Mouse (Mus musculus): ENCODE data around the gene Prkn. TPM values are rescaled to one million over a fixed set of nuclear protein-coding genes. Genes with fewer than 3 reads are reported as not detected.

Gene Prkn
- polyA plus RNA-seq, 1 experiment from 2014 or later = 1.5 TPM

DNA sequence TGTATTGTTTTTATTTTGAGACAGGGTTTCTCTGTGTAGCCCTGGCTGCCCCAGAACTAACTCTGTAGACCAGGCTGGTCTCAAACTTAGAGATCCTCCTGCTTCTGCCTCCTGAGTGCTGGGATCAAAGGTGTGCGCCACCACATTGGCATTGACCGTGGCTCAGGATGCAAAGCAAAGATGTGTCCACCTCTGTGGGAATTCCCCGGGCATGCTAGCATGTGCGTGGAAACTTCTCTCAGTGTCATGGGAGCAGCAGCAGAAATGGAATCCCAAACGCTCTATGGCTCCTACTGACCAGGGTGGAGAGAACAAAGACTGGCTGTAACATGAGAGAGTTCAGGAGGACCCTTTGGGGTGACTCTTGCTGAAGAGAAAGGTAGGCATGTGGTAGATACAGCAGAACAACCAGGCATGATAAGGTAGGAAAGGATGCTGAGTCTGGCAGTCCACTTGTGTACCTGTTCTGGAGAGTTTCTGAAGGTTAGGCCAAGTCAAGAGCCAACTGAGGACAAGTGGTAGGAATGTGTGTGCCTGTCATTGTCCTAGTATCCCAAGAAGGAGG is 1201.0 kb downstream of the Prkn start:
- peaks cover 8% of the 10 kb centered on the region; the same call in 1 of the 2 replicates for H3K4me1 ChIP-seq
- no peak for ATAC-seq (ENCODE audit: low FRiP score)
- no peak overlapping the region for H3K4me2 ChIP-seq
- no peak overlapping the region for H3K4me3 ChIP-seq (replicated peaks)
- no peak overlapping the region for H3K9ac ChIP-seq
- H3K27ac ChIP-seq = no peak overlapping the region
- H3K9me3 ChIP-seq = no peaks in the 10 kb centered on the region
- 94% methylated on average over 5 of the region's 5 CpGs for WGBS
- H3K36me3 ChIP-seq (replicated peaks) = no peaks in the 10 kb centered on the region
- H3K27me3 ChIP-seq = peaks cover 13% of the 10 kb centered on the region; the same call in 1 of the 2 replicates

DNA sequence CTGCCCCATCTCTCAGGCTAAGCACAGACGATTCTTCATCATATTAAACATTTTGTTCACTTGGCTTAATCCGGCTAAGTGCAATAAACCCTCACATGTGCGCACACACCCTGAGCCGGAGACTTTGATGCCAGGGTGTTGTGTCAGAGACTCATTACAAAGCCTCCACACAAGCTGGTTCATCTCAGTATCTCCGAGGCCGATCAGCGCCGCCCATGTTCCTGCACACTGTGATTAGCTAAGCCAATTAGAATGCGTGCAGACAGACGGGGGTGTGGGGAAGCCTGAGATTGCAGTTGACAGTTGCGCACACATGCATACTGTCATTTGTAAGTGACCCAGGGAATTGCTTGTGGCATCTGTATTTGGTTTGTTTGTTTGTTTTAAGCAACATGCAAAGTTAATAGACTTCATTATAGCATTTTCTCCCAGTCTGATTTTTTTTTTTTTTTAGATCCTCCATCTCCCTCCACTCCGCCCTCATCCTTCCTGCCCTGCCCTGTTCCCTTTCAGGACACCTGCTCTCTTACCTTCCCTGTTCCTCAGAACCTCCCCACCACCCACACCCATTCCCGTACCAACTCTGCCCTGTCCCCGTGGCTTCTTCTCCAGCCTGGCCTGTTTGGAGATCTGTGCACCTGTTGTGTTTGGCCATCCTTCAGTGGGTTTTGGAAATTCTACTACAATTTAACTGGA is 1202.5 kb downstream of the Prkn start:
- no peaks in the 10 kb centered on the region for H3K9me3 ChIP-seq
- WGBS = 59% methylated on average over 14 of the region's 14 CpGs
- peaks cover 8% of the 10 kb centered on the region; the same call in 1 of the 2 replicates for H3K4me1 ChIP-seq
- no peak overlapping the region for H3K9ac ChIP-seq
- H3K27ac ChIP-seq = no peak overlapping the region
- H3K36me3 ChIP-seq (replicated peaks) = no peaks in the 10 kb centered on the region
- peaks cover 13% of the 10 kb centered on the region; the same call in 1 of the 2 replicates for H3K27me3 ChIP-seq
- H3K4me3 ChIP-seq (replicated peaks) = no peak overlapping the region
- H3K4me2 ChIP-seq = no peak overlapping the region
- ATAC-seq (ENCODE audit: low FRiP score) = peak; percentile 65; the same call in 1 of the 2 replicates

DNA sequence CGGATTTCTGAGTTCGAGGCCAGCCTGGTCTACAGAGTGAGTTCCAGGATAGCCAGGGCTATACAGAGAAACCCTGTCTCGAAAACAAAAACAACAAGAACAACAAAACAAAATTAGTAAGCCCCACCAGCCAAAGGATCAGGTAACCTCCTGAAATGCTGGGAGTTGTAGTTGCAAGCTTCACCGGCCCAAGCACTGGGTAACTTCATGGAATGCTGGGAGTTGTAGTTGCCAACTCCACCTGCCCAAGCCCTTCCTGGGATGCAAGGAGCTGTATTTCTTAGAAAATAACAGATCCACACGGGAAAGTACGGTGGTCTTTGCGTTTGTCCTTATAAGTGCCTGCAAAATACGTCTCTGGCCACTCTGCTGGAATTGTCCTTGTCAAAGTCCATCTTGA is 1204.0 kb downstream of the Prkn start:
- H3K9ac ChIP-seq = no peak overlapping the region
- H3K4me1 ChIP-seq = peaks cover 8% of the 10 kb centered on the region
- 54% methylated on average over 8 of the region's 8 CpGs for WGBS
- peaks cover 13% of the 10 kb centered on the region; the same call in 1 of the 2 replicates for H3K27me3 ChIP-seq
- no peaks in the 10 kb centered on the region for H3K9me3 ChIP-seq
- no peak overlapping the region for H3K4me3 ChIP-seq (replicated peaks)
- no peak overlapping the region for H3K27ac ChIP-seq
- H3K36me3 ChIP-seq (replicated peaks) = no peaks in the 10 kb centered on the region
- no peak for ATAC-seq (ENCODE audit: low FRiP score)
- no peak overlapping the region for H3K4me2 ChIP-seq

DNA sequence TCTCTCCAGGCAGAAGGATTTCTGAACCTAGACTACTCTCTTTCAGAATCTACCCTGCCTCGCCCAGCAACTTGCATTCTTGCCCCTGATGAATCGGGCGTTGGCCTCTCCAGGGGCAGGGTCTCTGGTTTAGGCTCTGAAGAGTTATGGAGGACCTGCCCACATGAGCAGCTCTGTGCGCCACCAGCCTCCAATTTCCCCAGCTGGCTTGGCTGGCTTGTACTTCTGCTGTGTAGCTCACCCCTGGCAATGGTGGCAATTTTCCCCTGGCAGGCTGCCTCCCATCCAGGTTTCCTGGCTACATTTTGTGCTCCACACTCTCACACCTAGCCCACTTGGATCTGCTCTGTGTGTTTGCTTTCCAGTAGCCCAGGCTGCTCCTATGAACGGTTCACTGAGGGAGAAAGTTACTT is 1205.7 kb downstream of the Prkn start:
- H3K27me3 ChIP-seq = peaks cover 13% of the 10 kb centered on the region; the same call in 1 of the 2 replicates
- H3K36me3 ChIP-seq (replicated peaks) = no peaks in the 10 kb centered on the region
- no peak for ATAC-seq (ENCODE audit: low FRiP score)
- WGBS = 65% methylated on average over 5 of the region's 5 CpGs
- no peak overlapping the region for H3K4me3 ChIP-seq (replicated peaks)
- no peak overlapping the region for H3K27ac ChIP-seq
- no peak overlapping the region for H3K4me2 ChIP-seq
- H3K4me1 ChIP-seq = peaks cover 8% of the 10 kb centered on the region
- H3K9ac ChIP-seq = no peak overlapping the region
- H3K9me3 ChIP-seq = no peaks in the 10 kb centered on the region

DNA sequence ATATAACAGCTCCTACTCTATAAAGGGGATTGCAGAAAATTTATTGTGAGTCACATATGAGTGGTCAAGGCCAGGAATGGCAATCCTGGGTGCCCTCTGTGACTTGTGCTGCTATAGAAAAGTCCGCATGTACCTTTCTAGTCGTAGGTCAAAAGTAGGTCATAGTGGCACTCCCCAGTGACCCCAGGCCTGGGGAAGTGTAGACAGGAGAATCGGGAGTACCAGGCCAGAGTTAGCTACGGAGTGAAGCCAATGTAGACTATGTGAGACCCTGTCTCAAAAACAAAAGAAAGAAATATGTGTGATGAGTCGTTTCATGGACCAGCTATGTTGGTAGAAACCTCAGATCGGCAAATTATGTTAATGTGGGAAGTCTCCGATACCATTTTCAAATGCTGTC is 1206.8 kb downstream of the Prkn start:
- Histone ChIP-seq H3K4me1 (peaks cover 8% of the 10 kb centered on the region), H3K27ac (no peak overlapping the region), H3K36me3 (replicated peaks) (no peaks in the 10 kb centered on the region), H3K4me2 (no peak overlapping the region), H3K9ac (no peak overlapping the region), H3K9me3 (no peaks in the 10 kb centered on the region), H3K4me3 (replicated peaks) (no peak overlapping the region), H3K27me3 (peaks cover 13% of the 10 kb centered on the region; the same call in 1 of the 2 replicates)
- ATAC-seq (ENCODE audit: low FRiP score) = no peak
- WGBS = 78% methylated on average over 7 of the region's 7 CpGs

DNA sequence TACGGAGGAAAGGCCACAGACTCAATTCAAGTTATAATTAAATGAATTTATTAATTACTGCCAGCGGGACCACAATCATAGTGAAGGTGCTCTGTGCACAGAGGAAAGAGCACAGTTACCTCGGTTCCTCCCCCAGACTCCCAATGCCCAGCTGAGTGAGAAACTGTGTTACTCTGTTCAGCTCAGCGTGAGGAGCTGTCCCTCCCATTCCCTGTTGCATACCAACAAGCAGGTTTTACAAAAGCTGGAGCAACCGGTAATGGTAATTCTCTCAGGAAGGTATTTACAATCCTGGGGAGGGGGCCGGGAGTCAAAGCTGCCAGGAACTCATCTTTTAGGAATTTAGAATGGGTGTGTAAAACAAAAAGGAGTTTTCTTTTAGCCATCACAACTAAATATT is 1207.3 kb downstream of the Prkn start:
- H3K36me3 ChIP-seq (replicated peaks) = no peaks in the 10 kb centered on the region
- no peak overlapping the region for H3K4me2 ChIP-seq
- H3K27me3 ChIP-seq = peaks cover 13% of the 10 kb centered on the region; the same call in 1 of the 2 replicates
- peaks cover 7% of the 10 kb centered on the region for H3K4me1 ChIP-seq
- H3K27ac ChIP-seq = no peak overlapping the region
- no peak for ATAC-seq (ENCODE audit: low FRiP score)
- no peak overlapping the region for H3K9ac ChIP-seq
- WGBS = 23% methylated on average over 6 of the region's 6 CpGs
- H3K9me3 ChIP-seq = no peaks in the 10 kb centered on the region
- H3K4me3 ChIP-seq (replicated peaks) = no peak overlapping the region

DNA sequence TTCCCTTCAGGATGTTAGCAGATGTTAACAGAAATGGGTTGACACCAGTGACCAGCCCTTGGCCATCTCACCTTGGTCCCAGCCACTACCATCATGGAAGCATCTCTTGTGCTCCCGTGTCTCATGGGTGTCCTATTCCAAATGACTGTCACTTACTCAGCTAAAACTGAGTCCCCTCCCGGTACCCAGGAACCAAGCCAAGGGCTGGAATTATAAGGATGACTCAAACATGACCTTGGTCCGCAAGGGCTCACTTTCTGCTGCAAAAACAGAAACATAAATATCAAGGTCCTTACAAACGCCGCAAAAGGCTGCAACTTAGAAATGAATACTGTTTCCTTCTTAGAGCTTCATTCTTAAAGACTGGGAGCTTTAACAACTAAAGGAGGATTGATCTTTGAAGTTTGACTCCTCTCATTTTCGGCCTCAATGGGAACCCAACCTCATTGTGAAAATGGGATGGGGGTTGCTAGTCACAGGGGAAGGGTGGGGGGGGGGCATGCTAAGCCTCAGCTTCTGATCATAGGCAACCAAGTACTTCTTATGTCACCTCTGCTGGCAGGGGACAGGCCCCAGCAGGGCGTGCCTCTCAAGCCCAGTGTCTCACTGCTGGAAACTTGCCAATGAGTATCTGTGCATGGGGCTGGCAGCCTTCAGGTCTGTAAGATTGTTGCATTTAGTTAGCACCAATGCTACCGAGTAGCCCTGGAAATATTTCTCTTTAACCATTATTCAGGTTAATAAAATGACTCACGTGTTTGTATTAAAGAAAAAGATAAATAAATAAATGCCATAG is 1208.7 kb downstream of the Prkn start:
- WGBS = 76% methylated on average over 9 of the region's 9 CpGs
- Histone ChIP-seq H3K4me2 (no peak overlapping the region), H3K9ac (no peak overlapping the region), H3K4me1 (peaks cover 5% of the 10 kb centered on the region), H3K4me3 (replicated peaks) (no peak overlapping the region), H3K27me3 (peaks cover 8% of the 10 kb centered on the region; the same call in 1 of the 2 replicates), H3K9me3 (no peaks in the 10 kb centered on the region), H3K27ac (no peak overlapping the region), H3K36me3 (replicated peaks) (no peaks in the 10 kb centered on the region)
- no peak for ATAC-seq (ENCODE audit: low FRiP score)

DNA sequence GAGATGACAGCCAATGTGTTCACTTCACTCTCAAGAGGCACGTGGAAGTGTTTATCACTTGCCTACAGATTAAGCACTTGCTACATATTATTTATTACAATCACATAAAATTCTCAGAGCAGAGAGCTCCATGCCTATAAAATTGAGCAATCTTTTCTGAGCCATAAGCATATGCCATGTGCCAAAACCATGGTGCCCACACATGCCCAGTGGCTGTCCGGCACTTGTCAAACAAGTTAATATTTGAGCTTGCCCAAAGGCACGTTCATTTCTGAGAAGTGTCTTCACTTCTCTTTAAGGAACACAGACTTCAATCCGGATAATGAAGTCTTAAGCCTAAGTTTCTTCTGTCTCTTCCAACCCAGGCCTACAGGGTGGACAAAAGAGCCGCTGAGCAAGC is 1210.1 kb downstream of the Prkn start:
- Histone ChIP-seq H3K4me1 (peaks cover 2% of the 10 kb centered on the region), H3K4me3 (replicated peaks) (no peak overlapping the region), H3K9me3 (no peaks in the 10 kb centered on the region), H3K27ac (no peak overlapping the region), H3K27me3 (0 out of 2 replicates have a peak, but pooled peaks cover 4% of the 10 kb centered on the region), H3K9ac (no peak overlapping the region), H3K4me2 (no peak overlapping the region), H3K36me3 (replicated peaks) (no peaks in the 10 kb centered on the region)
- no peak for ATAC-seq (ENCODE audit: low FRiP score)
- WGBS = 89% methylated on average over 5 of the region's 5 CpGs

DNA sequence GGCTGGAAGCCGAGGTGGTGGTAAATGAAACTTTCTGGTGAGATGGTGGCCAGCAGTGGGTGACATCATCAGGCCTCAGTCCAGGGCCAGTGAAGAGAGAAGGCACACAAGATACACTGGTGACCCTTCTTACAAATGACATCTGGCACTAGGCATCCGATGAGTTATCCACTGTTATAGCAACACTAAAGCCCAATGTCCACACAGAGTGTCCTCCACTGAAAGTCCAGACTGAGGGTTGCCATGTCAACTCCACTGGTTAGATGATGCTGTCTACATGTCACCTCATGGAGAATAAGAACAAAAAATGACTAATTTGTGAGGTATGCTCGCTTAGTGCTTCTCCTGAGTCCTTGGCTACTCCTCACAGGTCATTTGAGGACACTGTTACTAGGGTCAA is 1210.8 kb downstream of the Prkn start:
- Histone ChIP-seq H3K9me3 (0 out of 2 replicates have a peak, but pooled peaks cover 3% of the 10 kb centered on the region), H3K4me2 (no peak overlapping the region), H3K4me1 (peaks cover under 1% of the 10 kb centered on the region), H3K27ac (no peak overlapping the region), H3K27me3 (0 out of 2 replicates have a peak, but pooled peaks cover under 1% of the 10 kb centered on the region), H3K4me3 (replicated peaks) (no peak overlapping the region), H3K36me3 (replicated peaks) (no peaks in the 10 kb centered on the region), H3K9ac (no peak overlapping the region)
- ATAC-seq (ENCODE audit: low FRiP score) = no peak
- 83% methylated on average over 3 of the region's 3 CpGs for WGBS

DNA sequence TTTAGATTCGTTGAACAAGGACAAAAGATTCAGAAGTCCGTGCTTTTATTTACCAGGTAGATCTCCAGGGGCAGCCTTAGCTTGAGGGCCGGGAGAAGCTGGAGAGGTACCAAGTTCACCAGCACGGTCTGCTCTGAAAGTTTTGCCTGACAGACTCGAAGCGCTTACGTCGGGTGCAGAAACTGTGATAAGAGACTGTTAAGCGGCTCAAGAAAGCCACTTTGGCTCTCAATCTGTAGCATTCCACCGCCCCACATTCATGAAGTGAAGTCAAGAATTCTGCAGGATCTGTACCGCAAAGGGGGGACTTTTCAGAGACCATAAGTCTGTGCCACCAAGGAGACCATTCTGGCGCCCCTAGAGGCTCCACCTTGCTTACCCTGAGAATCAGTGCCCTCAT is 1212.5 kb downstream of the Prkn start:
- H3K4me3 ChIP-seq (replicated peaks) = no peak overlapping the region
- H3K9ac ChIP-seq = no peak overlapping the region
- H3K27me3 ChIP-seq = no peaks in the 10 kb centered on the region
- H3K4me1 ChIP-seq = no peaks in the 10 kb centered on the region; the same call in 1 of the 2 replicates
- no peak overlapping the region for H3K27ac ChIP-seq
- 0 out of 2 replicates have a peak, but pooled peaks cover 5% of the 10 kb centered on the region for H3K9me3 ChIP-seq
- H3K4me2 ChIP-seq = no peak overlapping the region
- 90% methylated on average over 12 of the region's 12 CpGs for WGBS
- no peak for ATAC-seq (ENCODE audit: low FRiP score)
- H3K36me3 ChIP-seq (replicated peaks) = no peaks in the 10 kb centered on the region

DNA sequence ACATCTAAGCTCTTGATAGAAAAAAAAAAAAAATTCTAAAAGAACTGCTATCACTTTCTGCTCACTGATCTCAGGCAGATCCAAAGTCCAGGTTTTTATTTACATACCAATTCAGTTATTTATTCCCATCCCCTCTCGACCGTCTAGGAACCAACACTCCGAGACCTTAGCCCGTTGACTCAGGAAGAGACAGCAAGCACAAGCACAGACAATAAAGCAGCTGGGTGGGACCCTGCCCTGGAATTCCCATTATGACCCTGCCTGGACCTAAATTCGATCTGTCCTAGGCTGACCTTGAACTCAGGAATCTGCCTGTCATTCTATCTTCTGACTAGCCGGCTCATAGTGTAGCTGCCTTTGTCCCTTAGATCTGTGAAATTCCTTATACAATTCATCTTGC is 1218.9 kb downstream of the Prkn start:
- H3K36me3 ChIP-seq (replicated peaks) = no peaks in the 10 kb centered on the region
- no peak overlapping the region for H3K4me3 ChIP-seq (replicated peaks)
- H3K27ac ChIP-seq = no peak overlapping the region
- H3K4me1 ChIP-seq = no peaks in the 10 kb centered on the region
- H3K4me2 ChIP-seq = no peak overlapping the region
- WGBS = 89% methylated on average over 6 of the region's 6 CpGs
- no peak overlapping the region for H3K9ac ChIP-seq
- no peaks in the 10 kb centered on the region for H3K27me3 ChIP-seq
- H3K9me3 ChIP-seq = 0 out of 2 replicates have a peak, but pooled peaks cover 5% of the 10 kb centered on the region
- ATAC-seq (ENCODE audit: low FRiP score) = no peak

DNA sequence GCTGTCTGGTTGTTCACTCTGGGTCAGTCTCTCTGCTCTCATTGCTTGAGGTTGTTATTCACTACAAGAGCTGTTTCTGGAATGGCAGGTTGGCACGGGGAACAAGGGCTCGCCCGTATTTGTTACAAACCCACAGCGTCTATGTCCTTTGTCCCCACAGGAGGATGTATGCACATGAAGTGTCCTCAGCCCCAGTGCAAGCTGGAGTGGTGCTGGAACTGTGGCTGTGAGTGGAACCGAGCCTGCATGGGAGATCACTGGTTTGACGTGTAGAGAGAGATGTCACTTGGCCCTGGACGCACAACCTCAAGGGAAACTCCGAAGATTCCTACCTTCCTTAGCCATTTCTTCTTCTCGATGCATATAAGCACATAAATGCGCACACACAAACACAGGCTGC is 1221.2 kb downstream of the Prkn start:
- Histone ChIP-seq H3K27ac (no peak overlapping the region), H3K4me2 (no peak overlapping the region), H3K27me3 (no peaks in the 10 kb centered on the region), H3K9ac (no peak overlapping the region), H3K4me1 (no peaks in the 10 kb centered on the region), H3K9me3 (no peaks in the 10 kb centered on the region), H3K36me3 (replicated peaks) (no peaks in the 10 kb centered on the region), H3K4me3 (replicated peaks) (no peak overlapping the region)
- no peak for ATAC-seq (ENCODE audit: low FRiP score)
- WGBS = 84% methylated on average over 10 of the region's 10 CpGs
